Mouse (Mus musculus): ENCODE measurements around the gene Haus3. TPM values are rescaled to one million over a fixed set of nuclear protein-coding genes. Genes with fewer than 3 reads are reported as not detected.

The Haus3 gene
- 38.1 and 40.7 TPM in 2 replicates for polyA plus RNA-seq (2015; fragmentation: Nextera tagmentation; extraction: Ambion mirVana)

DNA sequence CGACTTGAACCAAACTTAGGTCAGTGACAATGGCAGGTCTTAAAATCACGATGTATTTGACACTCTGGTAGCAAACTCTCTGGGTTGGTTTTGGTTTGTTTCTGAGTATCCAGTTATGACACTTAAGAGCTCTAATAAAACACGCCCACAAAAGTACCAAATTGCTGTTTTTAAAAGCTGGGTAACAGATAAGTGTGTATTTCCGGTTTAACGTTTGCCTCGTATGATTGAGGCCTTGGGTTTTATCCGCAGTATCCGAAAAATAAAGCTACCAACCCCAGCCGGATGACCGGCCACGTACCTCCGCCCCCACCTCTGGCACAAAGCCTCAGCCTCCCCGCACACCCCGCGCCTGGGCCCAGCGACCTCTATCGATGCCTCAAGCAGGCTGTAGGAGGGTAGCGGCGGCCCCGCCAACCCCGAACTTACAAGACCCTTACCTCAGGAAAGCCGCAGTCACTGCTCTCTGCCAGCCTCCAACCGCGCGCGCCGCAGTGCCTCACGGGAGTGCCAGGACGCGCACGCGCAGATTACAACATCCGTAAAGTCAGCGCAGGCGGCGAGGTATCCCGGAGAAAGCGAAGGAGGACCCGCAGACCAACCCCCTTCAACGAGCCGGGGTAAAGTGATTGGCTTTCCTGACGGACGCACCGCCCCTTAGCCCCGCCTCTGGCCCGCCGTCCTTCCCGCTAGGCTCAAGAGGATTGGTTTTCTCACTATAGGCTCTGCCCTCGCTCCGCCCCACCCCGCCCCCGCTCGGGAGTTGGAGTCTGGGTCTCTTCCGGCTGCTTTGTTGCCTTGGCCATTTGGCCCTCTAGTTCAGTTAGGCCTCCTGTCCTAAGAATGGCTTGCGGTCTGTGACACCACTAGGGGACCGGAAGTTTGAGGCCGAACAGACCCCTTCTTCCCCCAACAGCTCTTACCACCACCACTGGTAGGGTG is at the start of gene Haus3, which contains the start of gene Poln:
TSS of gene Haus3 (minus strand) at position 578 of the 942 bp plus-strand sequence.
TSS of gene Poln (minus strand) at position 499 of the 942 bp plus-strand sequence.
- Histone ChIP-seq H3K4me2 (ENCODE audit: low read depth, low read length) (peak within 1 kb of the TSS; percentile 72), H3K36me3 (ENCODE audit: control insufficient read depth, insufficient read depth, low read length) (peaks cover 11% of the 10 kb centered on the region), H3K4me3 (ENCODE audit: low read length) (peak within 1 kb of the TSS; percentile 87), H3K4me1 (replicated peaks; ENCODE audit: control insufficient read depth, insufficient read depth, low read length) (peaks cover 10% of the 10 kb centered on the region), H3K27me3 (ENCODE audit: control insufficient read depth, insufficient read depth, low read depth, low read length) (no peaks in the 10 kb centered on the region), H3K9me3 (ENCODE audit: control insufficient read depth, low read length) (no peaks in the 10 kb centered on the region), H3K9ac (ENCODE audit: low read length) (peak within 1 kb of the TSS; percentile 95), H3K27ac (ENCODE audit: low read length) (peak within 1 kb of the TSS; percentile 96)
- under 1% methylated on average over 57 of the region's 57 CpGs for WGBS
- peak; percentile 100 for ATAC-seq (ENCODE audit: low read depth)

DNA sequence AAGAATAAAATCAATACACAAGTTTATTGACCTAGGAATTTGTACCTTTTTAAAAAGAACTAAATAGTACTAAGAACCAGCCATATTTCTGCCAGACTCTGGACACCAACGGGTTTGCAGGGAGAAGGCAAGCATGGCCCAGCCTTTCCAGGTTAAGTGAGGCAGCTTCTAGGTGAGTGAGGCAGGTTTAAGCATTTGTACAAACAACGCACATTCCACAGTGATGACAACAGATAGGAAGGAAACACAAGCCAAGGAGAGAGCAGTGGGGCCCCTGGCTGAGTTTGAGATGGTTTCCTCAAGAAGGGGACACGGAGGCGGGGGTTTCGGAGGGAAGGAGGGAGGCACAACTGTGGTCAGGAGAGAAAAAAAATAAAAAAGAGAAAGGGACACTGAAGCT is 49.3 kb upstream of the Haus3 start:
- ATAC-seq (ENCODE audit: low read depth) = peak; percentile 72; the same call in 1 of the 2 replicates
- no peak overlapping the region for H3K27ac ChIP-seq (ENCODE audit: low read length)
- no peaks in the 10 kb centered on the region for H3K36me3 ChIP-seq (ENCODE audit: control insufficient read depth, insufficient read depth, low read length)
- H3K9ac ChIP-seq (ENCODE audit: low read length) = no peak overlapping the region
- H3K4me3 ChIP-seq (ENCODE audit: low read length) = no peak overlapping the region
- H3K4me1 ChIP-seq (replicated peaks; ENCODE audit: control insufficient read depth, insufficient read depth, low read length) = peaks cover 7% of the 10 kb centered on the region; the same call in 1 of the 2 replicates
- H3K9me3 ChIP-seq (ENCODE audit: control insufficient read depth, low read length) = no peaks in the 10 kb centered on the region
- WGBS = 37% methylated on average over 5 of the region's 5 CpGs
- H3K4me2 ChIP-seq (ENCODE audit: low read depth, low read length) = no peak overlapping the region
- no peaks in the 10 kb centered on the region for H3K27me3 ChIP-seq (ENCODE audit: control insufficient read depth, insufficient read depth, low read depth, low read length)

DNA sequence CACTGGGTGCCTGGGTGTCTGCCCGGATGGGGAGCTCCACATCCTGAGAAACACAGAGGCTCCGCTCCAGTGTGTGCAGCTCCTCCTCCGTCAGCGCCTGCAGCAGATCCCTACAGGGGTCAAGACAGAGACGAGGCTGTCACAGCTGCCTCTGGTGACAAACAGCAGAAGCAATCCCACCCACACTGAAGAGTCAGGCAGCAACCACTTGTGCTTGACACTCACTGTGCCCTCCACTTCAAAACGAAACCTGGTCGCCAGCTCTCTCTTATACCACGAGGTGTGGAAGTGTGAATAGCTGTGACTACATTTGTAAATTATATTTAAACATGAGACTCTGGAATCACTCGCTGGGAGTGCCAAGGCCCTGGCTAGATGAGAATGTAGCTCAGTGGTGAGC is 48.4 kb upstream of the Haus3 start:
- Histone ChIP-seq H3K27ac (ENCODE audit: low read length) (peak overlapping the region; percentile 13; the same call in 1 of the 2 replicates), H3K27me3 (ENCODE audit: control insufficient read depth, insufficient read depth, low read depth, low read length) (no peaks in the 10 kb centered on the region), H3K4me1 (replicated peaks; ENCODE audit: control insufficient read depth, insufficient read depth, low read length) (peaks cover 7% of the 10 kb centered on the region; the same call in 1 of the 2 replicates), H3K4me3 (ENCODE audit: low read length) (no peak overlapping the region), H3K4me2 (ENCODE audit: low read depth, low read length) (no peak overlapping the region), H3K36me3 (ENCODE audit: control insufficient read depth, insufficient read depth, low read length) (no peaks in the 10 kb centered on the region), H3K9ac (ENCODE audit: low read length) (peak overlapping the region; percentile 20; the same call in 1 of the 2 replicates), H3K9me3 (ENCODE audit: control insufficient read depth, low read length) (no peaks in the 10 kb centered on the region)
- 28% methylated on average over 9 of the region's 9 CpGs for WGBS
- ATAC-seq (ENCODE audit: low read depth) = peak; percentile 59

DNA sequence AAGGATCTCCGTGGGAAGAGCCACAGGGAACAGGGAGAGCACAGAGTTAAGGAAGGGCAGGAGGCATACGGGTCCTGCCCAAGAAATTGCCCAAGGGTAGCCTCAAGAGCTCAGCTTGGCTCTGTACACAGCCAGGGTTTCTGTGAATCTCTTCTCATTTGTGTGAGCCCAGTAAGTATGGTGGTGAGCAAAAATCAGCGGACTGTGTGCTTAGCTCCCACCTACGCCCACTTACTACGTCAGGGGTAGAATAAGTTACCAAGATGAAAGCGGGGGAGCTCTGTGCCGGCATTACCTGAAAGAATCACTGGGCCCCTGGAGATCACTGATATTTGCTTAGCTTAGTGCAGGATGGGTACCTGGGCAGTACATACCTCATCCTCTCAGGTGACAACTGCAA is 46.7 kb upstream of the Haus3 start:
- Histone ChIP-seq H3K9me3 (ENCODE audit: control insufficient read depth, low read length) (no peaks in the 10 kb centered on the region), H3K27me3 (ENCODE audit: control insufficient read depth, insufficient read depth, low read depth, low read length) (no peaks in the 10 kb centered on the region), H3K9ac (ENCODE audit: low read length) (no peak overlapping the region), H3K4me3 (ENCODE audit: low read length) (no peak overlapping the region), H3K27ac (ENCODE audit: low read length) (no peak overlapping the region), H3K4me2 (ENCODE audit: low read depth, low read length) (no peak overlapping the region), H3K4me1 (replicated peaks; ENCODE audit: control insufficient read depth, insufficient read depth, low read length) (peaks cover 7% of the 10 kb centered on the region; the same call in 1 of the 2 replicates), H3K36me3 (ENCODE audit: control insufficient read depth, insufficient read depth, low read length) (no peaks in the 10 kb centered on the region)
- ATAC-seq (ENCODE audit: low read depth) = no peak
- 74% methylated on average over 7 of the region's 7 CpGs for WGBS

DNA sequence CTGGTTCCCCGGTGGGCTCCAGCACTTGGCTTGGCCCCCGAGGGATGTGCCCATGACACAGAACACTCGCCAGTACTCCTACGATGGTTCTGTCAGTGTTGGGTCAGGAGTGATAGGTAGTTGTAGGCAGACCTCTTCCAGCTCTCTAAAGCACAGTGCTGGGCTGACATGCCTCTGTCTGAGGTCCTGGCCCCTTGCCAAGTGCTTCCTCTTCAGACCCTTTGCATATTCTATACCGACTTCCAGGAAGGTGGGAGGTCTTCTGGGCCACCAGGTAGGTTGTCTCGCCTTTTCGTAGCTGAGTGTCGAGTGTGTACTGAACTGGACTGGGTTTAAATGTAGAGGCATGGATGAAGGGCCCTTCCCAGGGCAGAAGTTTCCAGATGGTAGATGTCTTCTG is 44.3 kb upstream of the Haus3 start:
- WGBS = 43% methylated on average over 8 of the region's 8 CpGs
- Histone ChIP-seq H3K4me3 (ENCODE audit: low read length) (no peak overlapping the region), H3K27me3 (ENCODE audit: control insufficient read depth, insufficient read depth, low read depth, low read length) (no peaks in the 10 kb centered on the region), H3K27ac (ENCODE audit: low read length) (no peak overlapping the region), H3K36me3 (ENCODE audit: control insufficient read depth, insufficient read depth, low read length) (no peaks in the 10 kb centered on the region), H3K4me1 (replicated peaks; ENCODE audit: control insufficient read depth, insufficient read depth, low read length) (peaks cover 3% of the 10 kb centered on the region; the same call in 1 of the 2 replicates), H3K9me3 (ENCODE audit: control insufficient read depth, low read length) (no peaks in the 10 kb centered on the region), H3K4me2 (ENCODE audit: low read depth, low read length) (no peak overlapping the region), H3K9ac (ENCODE audit: low read length) (no peak overlapping the region)
- no peak for ATAC-seq (ENCODE audit: low read depth)

DNA sequence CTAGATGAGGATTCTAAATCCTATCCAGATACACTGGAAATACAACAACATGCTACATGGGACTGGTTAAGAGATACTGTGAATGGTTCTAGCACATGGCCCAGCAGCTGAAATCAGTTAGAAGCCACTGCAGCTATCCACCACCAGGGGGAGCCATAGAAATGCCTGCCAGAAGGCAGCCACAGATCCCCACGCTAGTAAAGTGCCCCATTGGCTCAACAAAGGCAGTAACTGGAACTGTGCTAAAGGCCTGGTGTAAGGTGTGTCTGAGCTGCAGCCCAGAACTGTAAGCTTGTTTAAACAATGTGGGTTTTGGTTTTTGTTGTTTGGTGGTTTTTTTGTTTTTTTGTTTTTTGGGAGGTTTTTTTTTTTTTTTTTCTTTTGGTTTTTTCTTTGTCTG is 41.0 kb upstream of the Haus3 start:
- H3K4me1 ChIP-seq (replicated peaks; ENCODE audit: control insufficient read depth, insufficient read depth, low read length) = peaks cover 3% of the 10 kb centered on the region; the same call in 1 of the 2 replicates
- no peak overlapping the region for H3K4me3 ChIP-seq (ENCODE audit: low read length)
- no peaks in the 10 kb centered on the region for H3K9me3 ChIP-seq (ENCODE audit: control insufficient read depth, low read length)
- H3K27ac ChIP-seq (ENCODE audit: low read length) = no peak overlapping the region
- no peaks in the 10 kb centered on the region for H3K36me3 ChIP-seq (ENCODE audit: control insufficient read depth, insufficient read depth, low read length)
- peak; percentile 83 for ATAC-seq (ENCODE audit: low read depth)
- no peaks in the 10 kb centered on the region for H3K27me3 ChIP-seq (ENCODE audit: control insufficient read depth, insufficient read depth, low read depth, low read length)
- H3K9ac ChIP-seq (ENCODE audit: low read length) = no peak overlapping the region
- no peak overlapping the region for H3K4me2 ChIP-seq (ENCODE audit: low read depth, low read length)
- WGBS = 5% methylated on average over 1 of the region's 1 CpGs

DNA sequence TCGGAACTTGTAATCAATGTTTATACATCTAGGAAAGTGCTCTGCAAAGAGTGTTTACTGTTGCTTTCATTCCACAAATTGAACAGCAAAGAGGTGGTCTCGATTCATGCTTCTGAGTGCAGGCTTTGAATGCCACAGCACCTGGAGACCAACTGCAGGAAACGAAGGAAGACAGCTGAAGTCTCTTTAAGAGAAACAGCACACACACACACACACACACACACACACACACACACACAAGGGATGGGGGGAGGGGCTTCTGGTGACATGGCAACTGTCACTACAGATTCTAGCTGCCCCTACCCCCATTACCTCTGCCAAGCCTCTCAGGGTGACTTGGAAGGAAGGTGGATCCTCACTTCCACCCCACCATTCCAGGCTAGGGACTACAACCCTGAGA is 38.2 kb upstream of the Haus3 start:
- H3K27me3 ChIP-seq (ENCODE audit: control insufficient read depth, insufficient read depth, low read depth, low read length) = no peaks in the 10 kb centered on the region
- H3K27ac ChIP-seq (ENCODE audit: low read length) = no peak overlapping the region
- H3K4me1 ChIP-seq (replicated peaks; ENCODE audit: control insufficient read depth, insufficient read depth, low read length) = no peaks in the 10 kb centered on the region
- H3K36me3 ChIP-seq (ENCODE audit: control insufficient read depth, insufficient read depth, low read length) = no peaks in the 10 kb centered on the region
- H3K9ac ChIP-seq (ENCODE audit: low read length) = no peak overlapping the region
- 29% methylated on average over 3 of the region's 3 CpGs for WGBS
- H3K9me3 ChIP-seq (ENCODE audit: control insufficient read depth, low read length) = no peaks in the 10 kb centered on the region
- H3K4me3 ChIP-seq (ENCODE audit: low read length) = no peak overlapping the region
- no peak overlapping the region for H3K4me2 ChIP-seq (ENCODE audit: low read depth, low read length)
- no peak for ATAC-seq (ENCODE audit: low read depth)

DNA sequence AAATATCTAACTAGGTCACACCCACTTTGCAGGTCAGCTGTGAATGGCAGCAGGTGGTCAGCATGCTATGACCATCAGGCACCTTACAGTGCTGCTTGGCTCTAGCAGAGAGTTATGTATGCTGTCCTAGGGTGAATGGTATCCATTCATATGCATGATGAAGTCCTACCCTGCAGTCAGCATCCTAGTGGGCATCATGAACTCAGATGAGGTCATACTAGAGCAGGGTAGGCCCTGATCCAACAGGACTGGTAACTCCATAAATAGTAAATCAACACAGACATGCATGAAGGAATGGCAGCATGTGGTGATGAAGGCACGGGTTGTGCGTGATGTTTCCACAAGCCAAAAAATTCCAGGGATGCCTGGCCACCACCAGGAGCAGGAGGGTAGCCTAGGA is 36.5 kb upstream of the Haus3 start:
- Histone ChIP-seq H3K9ac (ENCODE audit: low read length) (no peak overlapping the region), H3K36me3 (ENCODE audit: control insufficient read depth, insufficient read depth, low read length) (no peaks in the 10 kb centered on the region), H3K9me3 (ENCODE audit: control insufficient read depth, low read length) (no peaks in the 10 kb centered on the region), H3K4me2 (ENCODE audit: low read depth, low read length) (no peak overlapping the region), H3K27ac (ENCODE audit: low read length) (no peak overlapping the region), H3K27me3 (ENCODE audit: control insufficient read depth, insufficient read depth, low read depth, low read length) (no peaks in the 10 kb centered on the region), H3K4me3 (ENCODE audit: low read length) (no peak overlapping the region), H3K4me1 (replicated peaks; ENCODE audit: control insufficient read depth, insufficient read depth, low read length) (peaks cover 7% of the 10 kb centered on the region; the same call in 1 of the 2 replicates)
- ATAC-seq (ENCODE audit: low read depth) = no peak
- 53% methylated on average over 2 of the region's 2 CpGs for WGBS

DNA sequence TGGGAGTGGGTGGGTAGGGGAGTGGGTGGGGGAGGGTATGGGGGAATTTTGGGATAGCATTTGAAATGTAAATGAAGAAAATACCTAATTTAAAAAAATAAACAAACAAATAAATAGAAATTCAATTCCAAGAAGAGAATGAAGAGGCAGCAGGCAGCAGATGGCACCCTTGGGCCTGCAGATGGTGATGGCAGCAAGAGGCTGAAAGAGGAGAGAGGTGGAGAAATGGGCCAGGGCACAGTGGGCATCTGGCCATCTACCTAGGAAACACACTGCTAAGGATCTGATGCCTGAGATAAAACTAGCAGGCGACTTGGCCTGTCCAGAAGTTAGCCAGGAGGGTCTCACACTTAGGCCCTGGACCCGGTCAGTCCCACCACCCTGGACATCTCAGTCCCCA is 35.6 kb upstream of the Haus3 start:
- Histone ChIP-seq H3K4me2 (ENCODE audit: low read depth, low read length) (no peak overlapping the region), H3K4me1 (replicated peaks; ENCODE audit: control insufficient read depth, insufficient read depth, low read length) (peaks cover 7% of the 10 kb centered on the region; the same call in 1 of the 2 replicates), H3K4me3 (ENCODE audit: low read length) (no peak overlapping the region), H3K9me3 (ENCODE audit: control insufficient read depth, low read length) (no peaks in the 10 kb centered on the region), H3K36me3 (ENCODE audit: control insufficient read depth, insufficient read depth, low read length) (no peaks in the 10 kb centered on the region), H3K9ac (ENCODE audit: low read length) (no peak overlapping the region), H3K27ac (ENCODE audit: low read length) (no peak overlapping the region), H3K27me3 (ENCODE audit: control insufficient read depth, insufficient read depth, low read depth, low read length) (no peaks in the 10 kb centered on the region)
- no peak for ATAC-seq (ENCODE audit: low read depth)
- WGBS = 78% methylated on average over 2 of the region's 2 CpGs
